Mouse (Mus musculus): ENCODE results near the gene Plekha6.

The Plekha6 gene

GRCm38 (mm10) chr1:133278539-133278938, 114.5 kb downstream of the Plekha6 start:
- DNase-seq = no peak

GRCm38 (mm10) chr1:133278946-133279631, 115.1 kb downstream of the Plekha6 start:
- no peak for DNase-seq

DNA sequence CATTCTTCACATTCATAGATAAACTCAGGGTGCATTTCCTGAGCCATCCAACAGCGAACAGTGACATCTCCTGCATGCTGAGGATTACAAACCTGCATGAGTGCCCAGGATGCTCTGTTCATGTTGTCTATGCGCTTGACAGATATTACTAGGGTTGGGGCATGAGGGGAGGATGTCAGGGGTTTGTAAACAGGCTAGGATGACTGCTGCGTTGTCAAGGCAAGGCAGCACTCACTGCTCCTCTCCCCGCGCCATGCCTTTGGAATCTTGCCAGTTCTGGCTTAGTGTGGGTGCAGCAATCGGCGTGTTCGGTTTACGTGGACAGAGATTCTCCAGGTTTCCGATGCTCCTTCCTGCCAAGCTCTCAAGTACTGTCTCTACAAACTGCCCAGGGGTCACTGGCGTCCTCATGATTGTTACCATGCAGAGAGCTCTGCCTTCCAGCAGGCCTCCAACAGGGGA, 115.7 kb downstream of the Plekha6 start:
- DNase-seq = no peak

DNA sequence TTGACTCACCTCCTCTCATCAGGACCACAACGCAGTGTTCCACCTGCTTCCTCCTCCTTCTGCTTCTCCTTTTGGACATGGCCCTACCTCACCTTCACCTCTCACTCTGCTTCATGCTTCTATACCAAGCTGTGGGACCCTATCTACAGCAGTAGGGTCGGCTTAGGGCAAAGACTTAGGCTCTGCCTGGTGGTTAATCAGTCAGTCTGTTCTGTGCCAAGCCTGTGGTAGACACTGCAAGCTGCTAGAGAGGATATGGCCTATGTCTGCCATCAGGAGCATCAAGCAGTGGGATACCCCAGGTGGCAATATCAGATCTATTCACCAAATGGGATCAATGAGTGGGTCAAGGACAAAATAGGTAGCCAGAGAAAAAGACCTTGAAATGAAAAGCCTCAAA, 116.5 kb downstream of the Plekha6 start:
- no peak for DNase-seq

- peak; percentile 70 to 87 for DNase-seq
Measured at GRCm38 (mm10) chr1:133285907-133286306, 121.9 kb downstream of the Plekha6 start.

DNA sequence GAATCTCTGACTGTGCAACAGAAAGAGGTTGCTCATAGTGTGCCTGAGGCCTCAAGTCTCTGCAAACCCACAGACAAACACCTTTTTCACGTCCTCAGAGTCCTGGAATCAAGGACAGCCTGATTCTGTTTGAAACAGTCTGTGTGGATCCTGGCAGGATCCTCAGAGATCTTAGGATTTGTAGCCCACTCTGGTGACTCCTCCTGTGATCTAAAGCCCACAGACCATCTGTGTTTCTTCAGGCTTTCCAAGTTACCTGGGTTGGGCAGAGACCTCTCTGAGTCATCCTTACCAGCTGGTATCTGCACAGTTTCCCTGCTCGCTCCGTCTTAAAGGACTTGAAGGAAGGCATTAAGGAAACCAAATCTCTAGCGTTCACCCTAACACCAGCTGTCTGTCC, 123.0 kb downstream of the Plekha6 start:
- DNase-seq = no peak

DNA sequence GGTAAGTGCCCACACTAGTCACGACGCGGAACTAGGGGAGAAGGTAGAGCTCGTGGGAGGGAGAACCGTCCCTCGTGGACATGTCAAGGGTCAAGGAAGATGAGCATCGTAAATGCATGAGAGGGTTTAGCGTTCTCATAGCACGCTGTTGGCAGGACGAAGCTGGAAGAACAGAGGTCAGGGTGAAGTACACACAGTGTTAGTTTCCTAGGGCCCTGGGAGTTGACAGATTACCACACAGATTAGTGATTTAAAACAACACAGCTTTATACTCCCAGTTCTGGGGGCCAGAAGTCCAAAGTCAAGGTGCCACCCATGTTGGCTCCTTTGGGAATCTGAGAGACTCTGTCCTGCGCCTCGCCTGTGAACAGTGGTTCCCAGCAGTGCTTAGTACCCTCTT, 123.9 kb downstream of the Plekha6 start:
- peak; percentile 51 to 81 for DNase-seq

GRCm38 (mm10) chr1:133291888-133292287, 127.9 kb downstream of the Plekha6 start:
- no peak for DNase-seq

GRCm38 (mm10) chr1:133292608-133293007, 128.6 kb downstream of the Plekha6 start:
- DNase-seq = no peak

GRCm38 (mm10) chr1:133296376-133296775, 132.4 kb downstream of the Plekha6 start:
- DNase-seq = no peak

DNA sequence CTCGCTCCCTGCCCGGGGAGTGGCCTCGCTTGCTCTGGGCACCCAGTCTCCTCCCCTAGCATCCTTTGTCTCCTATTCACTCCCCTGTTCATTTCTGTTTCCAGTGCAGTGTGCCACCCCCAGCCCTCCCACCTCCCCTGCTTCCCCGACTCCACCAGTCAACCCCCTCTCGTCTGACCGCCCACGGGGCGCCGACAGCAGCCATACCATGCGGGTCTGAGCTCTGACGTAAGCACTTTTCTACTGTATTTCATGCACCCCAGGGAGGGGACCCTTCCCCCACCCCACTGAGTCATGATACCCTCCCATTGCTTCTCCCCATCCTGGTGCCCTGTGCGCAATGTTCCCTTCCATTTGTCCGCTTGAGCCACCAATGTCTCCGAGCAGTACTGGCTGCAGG, 134.8 kb downstream of the Plekha6 start:
- no peak for DNase-seq

GRCm38 (mm10) chr1:133302540-133302939, 138.5 kb downstream of the Plekha6 start:
- DNase-seq = peak; percentile 77 to 83

- peak; percentile 84 to 85 for DNase-seq
Measured at GRCm38 (mm10) chr1:133306842-133307241, 142.8 kb downstream of the Plekha6 start.

- peak in 1 of 2 experiments; percentile 40 for DNase-seq
Measured at GRCm38 (mm10) chr1:133307318-133307717, 143.3 kb downstream of the Plekha6 start.

DNA sequence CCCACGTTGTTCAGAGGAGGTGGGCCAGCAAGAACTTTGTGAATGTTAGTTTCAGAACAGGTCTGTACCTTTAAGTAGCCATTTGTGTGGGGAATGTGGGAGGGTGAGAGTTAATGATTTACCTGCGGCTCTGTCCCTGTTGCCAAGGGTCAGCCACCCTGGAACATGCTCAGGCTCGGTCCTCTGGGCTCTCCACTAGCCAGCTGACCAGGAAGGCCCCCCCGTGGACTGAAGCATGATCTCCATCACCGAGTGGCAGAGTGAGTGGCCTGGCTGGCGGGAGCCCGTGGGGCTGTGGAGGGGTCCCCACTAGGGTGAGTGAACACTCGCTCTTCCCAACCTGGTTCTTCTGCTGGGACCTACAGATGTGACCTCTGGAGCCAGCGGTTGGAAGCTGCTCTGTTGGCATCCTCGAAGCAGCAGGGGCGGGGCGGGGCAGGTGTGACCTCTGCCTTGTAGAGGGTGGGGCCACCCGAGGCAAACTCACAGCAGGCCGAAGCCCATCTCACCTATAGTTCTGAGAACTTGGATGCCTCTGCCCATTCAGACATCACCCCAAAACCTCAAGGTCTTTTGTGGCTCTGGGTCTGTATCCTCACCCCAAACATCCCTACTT, 145.8 kb downstream of the Plekha6 start, which contains the start of gene Golt1a:
Gene Golt1a, plus strand, starts transcription at position 149 of the 616 bp plus-strand sequence.
- DNase-seq = peak; percentile 88 to 95

- no peak for DNase-seq
Measured at GRCm38 (mm10) chr1:133311240-133311639, 147.2 kb downstream of the Plekha6 start.

DNA sequence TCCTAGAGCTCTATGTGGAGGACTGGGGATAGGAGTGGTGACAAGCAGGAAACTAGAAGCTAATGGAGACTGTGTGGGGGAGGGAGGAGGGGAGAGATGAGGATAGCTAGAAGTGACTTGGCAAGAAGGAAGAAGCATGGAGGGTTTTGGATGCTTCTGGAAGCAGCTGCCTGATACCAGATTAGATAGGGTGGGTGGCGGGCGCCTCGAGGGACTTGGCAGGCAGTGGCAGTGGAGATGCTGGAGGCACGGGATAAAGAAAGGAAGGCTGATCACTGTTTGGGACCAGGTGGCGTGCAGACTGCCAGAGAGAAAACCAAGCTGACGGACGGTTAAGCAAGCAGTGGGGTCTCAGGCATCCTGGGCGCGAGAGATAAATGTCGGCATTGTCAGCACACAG, 147.9 kb downstream of the Plekha6 start:
- DNase-seq = no peak

DNA sequence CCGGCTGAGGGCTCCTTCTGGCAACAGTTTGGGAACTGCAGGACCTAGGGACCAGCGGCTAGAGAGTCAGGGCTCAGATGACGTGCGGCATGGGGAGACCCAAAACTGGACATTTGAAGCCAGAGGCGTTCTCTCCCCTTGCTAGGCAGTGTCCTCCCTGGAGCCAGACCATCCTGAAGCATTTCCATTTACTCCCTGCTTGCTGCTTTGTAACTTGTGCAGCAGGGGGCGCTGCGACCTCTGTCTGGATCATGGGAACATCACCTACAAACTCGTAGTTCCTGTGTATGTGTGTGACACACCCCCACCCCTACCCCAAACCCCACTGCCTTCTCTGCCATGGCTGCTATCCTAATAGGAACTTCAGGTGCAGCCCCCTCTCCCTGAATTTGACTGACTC, 150.4 kb downstream of the Plekha6 start:
- DNase-seq = peak; percentile 72 to 76

DNA sequence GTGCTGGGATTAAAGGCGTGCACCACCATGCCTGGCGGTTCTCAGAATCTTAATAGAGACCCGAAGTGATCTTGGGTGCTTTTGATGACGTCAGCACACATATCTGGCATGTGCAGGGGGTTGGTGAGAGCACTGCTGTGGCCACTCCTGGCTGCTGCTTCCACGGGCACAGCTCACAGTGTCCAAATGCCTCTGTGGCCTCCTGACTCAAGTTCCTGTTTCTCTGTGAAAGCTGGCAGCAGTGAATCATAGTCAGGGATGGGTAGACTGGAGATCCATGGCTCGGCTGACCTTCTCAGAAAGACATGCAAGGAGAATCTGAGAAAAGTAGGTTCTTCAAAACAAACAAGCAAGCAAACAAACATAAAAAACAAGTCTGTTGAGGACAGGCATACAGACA, 151.8 kb downstream of the Plekha6 start:
- DNase-seq = no peak

DNA sequence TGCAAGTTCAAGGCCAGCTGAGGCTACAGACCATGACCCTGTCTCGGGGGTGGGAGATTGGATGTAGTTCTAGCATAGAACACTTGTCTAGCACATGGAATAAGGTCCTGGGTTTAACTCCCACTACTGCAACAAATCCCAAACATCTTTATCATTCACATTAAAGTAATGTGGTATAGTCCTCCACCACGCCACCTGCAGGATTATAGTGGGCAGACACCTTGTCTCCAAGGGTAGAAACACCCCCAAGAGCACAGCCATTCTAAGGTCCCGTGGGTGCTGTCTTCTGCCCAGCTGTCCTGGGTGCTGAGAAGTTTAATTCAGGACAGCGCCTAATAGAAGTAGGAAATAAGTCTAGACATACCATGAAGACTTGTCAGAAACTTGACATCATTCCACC, 152.6 kb downstream of the Plekha6 start:
- DNase-seq = no peak

GRCm38 (mm10) chr1:133317149-133317548, 153.1 kb downstream of the Plekha6 start:
- no peak for DNase-seq

GRCm38 (mm10) chr1:133321267-133321925, 157.4 kb downstream of the Plekha6 start, which contains the start of gene Kiss1:
Gene Kiss1 (plus strand): TSS chr1:133321875.
- no peak for DNase-seq

DNA sequence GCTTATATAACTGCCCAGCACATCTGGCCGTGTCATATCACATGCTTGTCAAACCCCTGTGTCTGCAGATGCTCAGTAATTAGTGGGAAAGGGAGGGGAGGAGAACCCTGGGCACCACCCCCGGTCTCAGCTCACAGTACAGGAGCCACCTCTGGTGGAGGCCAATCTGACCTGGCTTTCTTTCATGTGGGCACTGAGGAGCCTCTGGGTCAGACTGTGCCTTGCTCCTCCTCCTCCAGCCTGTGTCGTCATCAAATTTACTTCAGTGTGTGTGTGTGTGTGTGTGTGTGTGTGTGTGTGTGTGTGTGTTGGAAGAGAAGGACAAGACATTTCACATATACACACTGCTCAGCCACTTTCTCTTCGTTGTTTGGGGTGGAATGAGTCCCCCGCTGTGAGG, 159.3 kb downstream of the Plekha6 start:
- no peak for DNase-seq

- DNase-seq = no peak
Measured at GRCm38 (mm10) chr1:133325951-133326350, 161.9 kb downstream of the Plekha6 start.
